Comparison of ENCODE assay signal across 12 mouse cellular contexts in the genomic region with DNA sequence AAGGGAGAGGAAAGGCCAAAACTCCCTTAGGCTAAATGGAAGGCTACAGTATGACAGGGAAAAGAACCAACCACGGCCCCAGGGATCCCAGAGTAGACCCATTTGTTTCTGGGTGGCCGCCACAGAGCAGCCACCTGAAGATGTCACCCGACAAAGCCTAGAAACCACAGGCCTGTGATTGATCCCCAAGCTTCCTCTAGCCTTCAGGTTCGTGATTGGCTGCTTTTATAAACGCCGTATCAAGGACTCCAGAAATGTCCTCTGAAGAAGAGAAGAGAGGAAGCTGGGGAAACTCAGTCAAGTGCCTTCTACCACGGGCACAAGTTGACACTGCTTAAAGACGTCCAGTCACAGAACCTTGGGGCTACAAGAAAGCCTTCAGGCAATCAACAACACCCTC.
"Had no signal": no experiment of that assay in that cellular context is flagged by ENCODE, and none has a peak within 500 bp of the region (broad histone marks: within the 10 kb centered on the region; RNA-seq: fewer than 3 reads in every experiment).

No protein-coding gene starts in this region.

- ATAC-seq: liver, postnatal 0 days; midbrain, embryonic 13.5 days had no signal

- H3K4me2 ChIP-seq: limb, embryonic 12.5 days; liver, embryonic 13.5 days; lung, embryonic 15.5 days; midbrain, embryonic 13.5 days; neural tube, embryonic 12.5 days had no signal

- H3K4me1 ChIP-seq: limb, embryonic 12.5 days; lung, embryonic 15.5 days; midbrain, embryonic 13.5 days; neural tube, embryonic 12.5 days had no signal

- H3K9me3 ChIP-seq: limb, embryonic 12.5 days; lung, embryonic 15.5 days; midbrain, embryonic 13.5 days; neural tube, embryonic 12.5 days had no signal

- DNase-seq: kidney, adult 11 months; kidney, postnatal 25 days; liver; liver, embryonic 13.5 days; liver, postnatal 0 days; lung, postnatal 14 days had no signal

- H3K4me3 ChIP-seq: limb, embryonic 12.5 days; liver, embryonic 13.5 days; lung, embryonic 15.5 days; midbrain, embryonic 13.5 days; myocyte; neural tube, embryonic 12.5 days had no signal

- H3K9ac ChIP-seq: limb, embryonic 12.5 days; liver, embryonic 13.5 days; liver, postnatal 0 days; lung, embryonic 15.5 days; midbrain, embryonic 13.5 days; neural tube, embryonic 12.5 days had no signal

- H3K27ac ChIP-seq: limb, embryonic 12.5 days; liver, embryonic 13.5 days; lung, embryonic 15.5 days; midbrain, embryonic 13.5 days; neural tube, embryonic 12.5 days; stomach, postnatal 0 days had no signal

- H3K27me3 ChIP-seq: limb, embryonic 12.5 days; liver, embryonic 13.5 days; lung, embryonic 15.5 days; midbrain, embryonic 13.5 days; neural tube, embryonic 12.5 days had no signal
